Mouse (Mus musculus): Measurements from ENCODE around the gene Gm10842. TPM values are rescaled to one million over a fixed set of nuclear protein-coding genes. Genes with fewer than 3 reads are reported as not detected.
A peak's percentile ranks its signal among the peaks of the same experiment; 100 is the strongest.
"Not testable (repeated sequence)": the region's sequence is repeated elsewhere in the genome, so short reads cannot be mapped to it uniquely, and the experiment has no call there.

Gene Gm10842
- not detected in 2 replicates for polyA plus RNA-seq (2015; fragmentation: Nextera tagmentation; extraction: Ambion mirVana)

DNA sequence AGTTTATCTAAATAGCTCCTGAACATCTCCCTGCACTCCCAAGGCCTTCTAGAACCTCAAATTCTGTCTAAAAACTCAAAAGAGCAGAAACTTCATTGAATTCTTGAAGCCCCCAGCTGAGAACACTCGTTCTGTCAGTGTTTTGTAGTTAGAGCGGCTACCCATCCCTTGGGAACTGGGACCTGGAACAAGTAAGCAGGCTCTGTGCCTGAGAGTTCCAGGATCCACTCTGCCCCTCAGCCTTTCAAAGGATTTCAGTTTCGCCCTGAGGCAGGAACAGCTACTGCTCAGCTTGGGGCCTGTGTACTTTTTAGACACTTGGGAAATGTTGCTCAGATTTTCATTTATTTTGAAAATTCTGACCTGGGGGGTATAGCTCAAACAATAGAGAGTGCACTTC is at the start of gene Gm10842:
Gene Gm10842, plus strand, starts transcription at position 301 of the 400 bp plus-strand sequence.
- no peaks in the 10 kb centered on the region for H3K36me3 ChIP-seq (ENCODE audit: control insufficient read depth, insufficient read depth, low read length)
- no peak within 1 kb of the TSS for H3K4me2 ChIP-seq (ENCODE audit: low read depth, low read length)
- no peak for ATAC-seq (ENCODE audit: low read depth)
- no peak within 1 kb of the TSS for H3K9ac ChIP-seq (ENCODE audit: low read length)
- 72% methylated on average over 3 of the region's 3 CpGs for WGBS
- H3K4me3 ChIP-seq (ENCODE audit: low read length), result no peak within 1 kb of the TSS
- H3K27me3 ChIP-seq (ENCODE audit: control insufficient read depth, insufficient read depth, low read depth, low read length), result no peaks in the 10 kb centered on the region
- H3K27ac ChIP-seq (ENCODE audit: low read length), result no peak within 1 kb of the TSS
- H3K4me1 ChIP-seq (replicated peaks; ENCODE audit: control insufficient read depth, insufficient read depth, low read length), result no peaks in the 10 kb centered on the region; the same call in 1 of the 2 replicates
- H3K9me3 ChIP-seq (ENCODE audit: control insufficient read depth, low read length), result no peaks in the 10 kb centered on the region

GRCm38 (mm10) chr11:105112448-105112847 is 34.2 kb upstream of the Gm10842 start:
- H3K9me3 ChIP-seq (ENCODE audit: control insufficient read depth, low read length); H3K4me1 ChIP-seq (replicated peaks; ENCODE audit: control insufficient read depth, insufficient read depth, low read length); H3K9ac ChIP-seq (ENCODE audit: low read length); H3K4me2 ChIP-seq (ENCODE audit: low read depth, low read length); H3K27ac ChIP-seq (ENCODE audit: low read length); H3K36me3 ChIP-seq (ENCODE audit: control insufficient read depth, insufficient read depth, low read length); ATAC-seq (ENCODE audit: low read depth); H3K27me3 ChIP-seq (ENCODE audit: control insufficient read depth, insufficient read depth, low read depth, low read length); H3K4me3 ChIP-seq (ENCODE audit: low read length): not testable (repeated sequence)
- 69% methylated on average over 18 of the region's 22 CpGs for WGBS

- Histone ChIP-seq H3K4me2 (ENCODE audit: low read depth, low read length) (no peak overlapping the region), H3K9ac (ENCODE audit: low read length) (no peak overlapping the region), H3K4me3 (ENCODE audit: low read length) (no peak overlapping the region), H3K9me3 (ENCODE audit: control insufficient read depth, low read length) (no peaks in the 10 kb centered on the region), H3K36me3 (ENCODE audit: control insufficient read depth, insufficient read depth, low read length) (no peaks in the 10 kb centered on the region), H3K27ac (ENCODE audit: low read length) (no peak overlapping the region), H3K27me3 (ENCODE audit: control insufficient read depth, insufficient read depth, low read depth, low read length) (no peaks in the 10 kb centered on the region), H3K4me1 (replicated peaks; ENCODE audit: control insufficient read depth, insufficient read depth, low read length) (no peaks in the 10 kb centered on the region)
- no peak for ATAC-seq (ENCODE audit: low read depth)
- WGBS, result 81% methylated on average over 7 of the region's 7 CpGs
Measured at GRCm38 (mm10) chr11:105117814-105118213, 28.9 kb upstream of the Gm10842 start.

- WGBS, result 22% methylated on average over 4 of the region's 4 CpGs
- Histone ChIP-seq H3K4me2 (ENCODE audit: low read depth, low read length) (no peak overlapping the region), H3K36me3 (ENCODE audit: control insufficient read depth, insufficient read depth, low read length) (no peaks in the 10 kb centered on the region), H3K9me3 (ENCODE audit: control insufficient read depth, low read length) (0 out of 2 replicates have a peak, but pooled peaks cover 2% of the 10 kb centered on the region), H3K4me3 (ENCODE audit: low read length) (no peak overlapping the region), H3K27me3 (ENCODE audit: control insufficient read depth, insufficient read depth, low read depth, low read length) (no peaks in the 10 kb centered on the region), H3K27ac (ENCODE audit: low read length) (no peak overlapping the region), H3K4me1 (replicated peaks; ENCODE audit: control insufficient read depth, insufficient read depth, low read length) (no peaks in the 10 kb centered on the region), H3K9ac (ENCODE audit: low read length) (no peak overlapping the region)
- ATAC-seq (ENCODE audit: low read depth), result no peak
Measured at GRCm38 (mm10) chr11:105120551-105121061, 26.1 kb upstream of the Gm10842 start.

DNA sequence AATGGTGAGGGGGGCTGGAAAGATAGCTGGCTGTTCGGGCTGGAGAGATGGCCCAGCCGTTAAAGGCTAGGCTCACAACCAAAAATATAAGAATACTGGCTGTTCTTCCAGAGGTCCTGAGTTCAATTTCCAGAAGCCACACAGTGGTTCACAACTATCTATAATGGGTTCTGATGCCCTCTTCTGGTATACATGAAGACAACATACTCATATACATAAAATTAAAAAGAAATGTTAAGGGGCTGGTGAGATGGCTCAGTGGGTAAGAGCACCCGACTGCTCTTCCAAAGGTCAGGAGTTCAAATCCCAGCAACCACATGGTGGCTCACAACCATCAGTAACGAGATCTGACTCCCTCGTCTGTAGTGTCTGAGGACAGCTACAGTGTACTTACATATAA is 24.9 kb upstream of the Gm10842 start:
- not testable (repeated sequence) for H3K4me2 ChIP-seq (ENCODE audit: low read depth, low read length); ATAC-seq (ENCODE audit: low read depth); H3K4me1 ChIP-seq (replicated peaks; ENCODE audit: control insufficient read depth, insufficient read depth, low read length); H3K4me3 ChIP-seq (ENCODE audit: low read length); H3K27ac ChIP-seq (ENCODE audit: low read length); H3K9ac ChIP-seq (ENCODE audit: low read length); H3K9me3 ChIP-seq (ENCODE audit: control insufficient read depth, low read length); H3K36me3 ChIP-seq (ENCODE audit: control insufficient read depth, insufficient read depth, low read length); H3K27me3 ChIP-seq (ENCODE audit: control insufficient read depth, insufficient read depth, low read depth, low read length)
- WGBS, result 58% methylated on average over 5 of the region's 5 CpGs

GRCm38 (mm10) chr11:105123986-105124385 is 22.7 kb upstream of the Gm10842 start:
- Histone ChIP-seq H3K9me3 (ENCODE audit: control insufficient read depth, low read length) (0 out of 2 replicates have a peak, but pooled peaks cover 2% of the 10 kb centered on the region), H3K27me3 (ENCODE audit: control insufficient read depth, insufficient read depth, low read depth, low read length) (no peaks in the 10 kb centered on the region), H3K4me1 (replicated peaks; ENCODE audit: control insufficient read depth, insufficient read depth, low read length) (peaks cover 9% of the 10 kb centered on the region), H3K4me2 (ENCODE audit: low read depth, low read length) (no peak overlapping the region), H3K4me3 (ENCODE audit: low read length) (no peak overlapping the region), H3K9ac (ENCODE audit: low read length) (no peak overlapping the region), H3K27ac (ENCODE audit: low read length) (no peak overlapping the region), H3K36me3 (ENCODE audit: control insufficient read depth, insufficient read depth, low read length) (no peaks in the 10 kb centered on the region)
- 3% methylated on average over 9 of the region's 9 CpGs for WGBS
- peak; percentile 64 for ATAC-seq (ENCODE audit: low read depth)

DNA sequence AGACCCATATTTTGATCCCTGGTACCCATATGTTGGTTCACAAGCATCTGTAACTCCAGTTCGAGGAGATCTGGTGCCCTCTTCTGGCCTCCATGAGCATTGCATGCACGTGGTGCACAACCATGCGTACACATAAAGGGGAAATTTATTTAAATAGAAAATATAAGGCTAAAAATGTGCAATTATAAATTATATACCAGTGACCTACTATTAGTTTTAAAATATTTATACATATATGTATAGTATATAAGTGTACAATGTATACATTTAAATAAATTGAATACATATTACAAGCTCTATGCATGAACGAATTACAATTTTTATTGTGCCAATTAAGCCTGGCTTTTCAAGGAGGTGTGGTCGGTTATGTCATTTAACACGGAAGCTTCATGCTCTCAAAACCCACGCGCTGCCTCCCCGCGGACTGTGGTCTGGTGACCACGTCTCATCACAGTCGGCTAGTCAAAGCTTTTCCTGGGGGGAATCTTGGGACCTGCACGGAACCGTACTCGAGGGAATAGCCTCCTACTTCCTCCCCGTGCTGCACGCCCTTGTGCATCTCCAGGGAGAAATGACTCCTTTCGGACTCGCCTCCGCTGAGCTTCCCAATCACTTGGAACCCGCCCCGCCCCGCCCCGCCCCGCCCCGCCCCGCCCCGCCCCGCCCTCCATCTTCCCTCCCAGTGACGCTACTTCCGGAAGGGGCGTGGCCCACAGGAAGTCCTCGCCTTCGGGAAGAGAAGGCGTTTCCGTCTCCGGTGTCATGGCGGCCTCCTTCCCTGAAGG is 20.8 kb upstream of the Gm10842 start, which contains the start of gene Mettl2:
Gene Mettl2, plus strand, starts transcription at position 691 of the 785 bp plus-strand sequence.
- peak within 1 kb of the TSS; percentile 74 for H3K4me3 ChIP-seq (ENCODE audit: low read length)
- H3K36me3 ChIP-seq (ENCODE audit: control insufficient read depth, insufficient read depth, low read length), result peaks cover 5% of the 10 kb centered on the region
- H3K27ac ChIP-seq (ENCODE audit: low read length), result peak within 1 kb of the TSS; percentile 61; the same call in 1 of the 2 replicates
- peak within 1 kb of the TSS; percentile 95 for H3K4me2 ChIP-seq (ENCODE audit: low read depth, low read length)
- peak; percentile 94 for ATAC-seq (ENCODE audit: low read depth)
- WGBS, result under 1% methylated on average over 27 of the region's 38 CpGs
- H3K27me3 ChIP-seq (ENCODE audit: control insufficient read depth, insufficient read depth, low read depth, low read length), result no peaks in the 10 kb centered on the region
- peaks cover 9% of the 10 kb centered on the region for H3K4me1 ChIP-seq (replicated peaks; ENCODE audit: control insufficient read depth, insufficient read depth, low read length)
- 0 out of 2 replicates have a peak, but pooled peaks cover 2% of the 10 kb centered on the region for H3K9me3 ChIP-seq (ENCODE audit: control insufficient read depth, low read length)
- peak within 1 kb of the TSS; percentile 69 for H3K9ac ChIP-seq (ENCODE audit: low read length)

DNA sequence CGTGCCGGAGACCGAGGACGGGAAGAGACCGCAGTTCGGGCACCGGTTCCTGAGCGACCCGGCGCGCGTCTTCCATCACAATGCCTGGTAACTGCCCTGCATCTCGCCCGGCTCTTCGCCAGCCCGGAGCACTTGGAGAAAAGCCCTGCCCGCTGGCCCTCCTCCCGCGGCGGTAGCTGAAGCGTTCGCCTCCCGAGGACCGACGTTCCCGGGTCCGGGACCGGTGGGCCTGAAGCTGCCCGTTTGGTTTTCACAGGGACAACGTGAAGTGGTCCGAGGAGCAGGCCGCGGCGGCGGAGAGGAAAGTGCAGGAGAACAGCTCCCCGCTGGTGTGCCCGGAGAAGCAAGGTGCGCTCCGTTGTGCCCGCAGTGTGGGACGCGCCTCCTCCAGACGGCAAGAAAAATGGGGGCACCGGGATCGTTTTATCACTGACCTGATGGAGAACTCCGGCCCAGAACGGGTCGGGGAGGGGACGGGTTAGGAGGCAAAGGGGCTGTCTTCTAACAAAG is 20.1 kb upstream of the Gm10842 start:
- peak overlapping the region; percentile 74 for H3K4me3 ChIP-seq (ENCODE audit: low read length)
- peaks cover 10% of the 10 kb centered on the region for H3K36me3 ChIP-seq (ENCODE audit: control insufficient read depth, insufficient read depth, low read length)
- 0 out of 2 replicates have a peak, but pooled peaks cover 2% of the 10 kb centered on the region for H3K9me3 ChIP-seq (ENCODE audit: control insufficient read depth, low read length)
- H3K27ac ChIP-seq (ENCODE audit: low read length), result no peak overlapping the region
- H3K27me3 ChIP-seq (ENCODE audit: control insufficient read depth, insufficient read depth, low read depth, low read length), result no peaks in the 10 kb centered on the region
- H3K4me2 ChIP-seq (ENCODE audit: low read depth, low read length), result peak overlapping the region; percentile 95
- peaks cover 9% of the 10 kb centered on the region for H3K4me1 ChIP-seq (replicated peaks; ENCODE audit: control insufficient read depth, insufficient read depth, low read length)
- WGBS, result under 1% methylated on average over 49 of the region's 49 CpGs
- H3K9ac ChIP-seq (ENCODE audit: low read length), result peak overlapping the region; percentile 69
- peak; percentile 11; the same call in 1 of the 2 replicates for ATAC-seq (ENCODE audit: low read depth)

GRCm38 (mm10) chr11:105135692-105136091 is 11.0 kb upstream of the Gm10842 start:
- WGBS, result 80% methylated on average over 7 of the region's 7 CpGs
- Histone ChIP-seq H3K36me3 (ENCODE audit: control insufficient read depth, insufficient read depth, low read length) (peaks cover 67% of the 10 kb centered on the region), H3K4me3 (ENCODE audit: low read length) (no peak overlapping the region), H3K27me3 (ENCODE audit: control insufficient read depth, insufficient read depth, low read depth, low read length) (no peaks in the 10 kb centered on the region), H3K4me1 (replicated peaks; ENCODE audit: control insufficient read depth, insufficient read depth, low read length) (no peaks in the 10 kb centered on the region), H3K9ac (ENCODE audit: low read length) (no peak overlapping the region), H3K27ac (ENCODE audit: low read length) (no peak overlapping the region), H3K4me2 (ENCODE audit: low read depth, low read length) (no peak overlapping the region), H3K9me3 (ENCODE audit: control insufficient read depth, low read length) (no peaks in the 10 kb centered on the region)
- no peak for ATAC-seq (ENCODE audit: low read depth)
